ENCODE assay signal across 7 mouse cellular contexts in genomic region chr2:31454280-31454679, GRCm38 (mm10). TPM values are rescaled to one million over a fixed set of nuclear protein-coding genes. Genes with fewer than 3 reads are reported as not detected.
DNase-seq lines count a peak whose midpoint lies in the region; ATAC-seq lines count a peak whose summit lies in the region.

No protein-coding gene starts in this region.

- H3K9ac ChIP-seq in heart, embryonic 12.5 days = peak overlapping the region; percentile 30; the same call in 1 of the 2 replicates
- no peak overlapping the region for H3K9ac ChIP-seq in liver, embryonic 15.5 days

- no peaks in the 10 kb centered on the region for H3K36me3 ChIP-seq in heart, embryonic 12.5 days
- H3K36me3 ChIP-seq in liver, embryonic 15.5 days (replicated peaks) = no peaks in the 10 kb centered on the region

- no peak overlapping the region for H3K4me3 ChIP-seq in heart, embryonic 12.5 days
- no peak overlapping the region for H3K4me3 ChIP-seq in liver, embryonic 15.5 days (replicated peaks)

- H3K4me1 ChIP-seq in heart, embryonic 12.5 days (replicated peaks) = peaks cover 60% of the 10 kb centered on the region
- peaks cover 49% of the 10 kb centered on the region for H3K4me1 ChIP-seq in liver, embryonic 15.5 days (replicated peaks)

- no peaks in the 10 kb centered on the region for H3K9me3 ChIP-seq in heart, embryonic 12.5 days (replicated peaks)
- H3K9me3 ChIP-seq in liver, embryonic 15.5 days (replicated peaks) = no peaks in the 10 kb centered on the region

- intact Hi-C loops in left cerebral cortex, postnatal 4 days (cut with DNase I) = no loop called here

- peak overlapping the region; percentile 63; the same call in 1 of the 2 replicates for H3K27ac ChIP-seq in heart, embryonic 12.5 days (ENCODE audit: poor library complexity, severe bottlenecking)
- H3K27ac ChIP-seq in liver, embryonic 15.5 days (replicated peaks) = peak overlapping the region; percentile 53; the same call in 1 of the 2 replicates

- 39% methylated on average over 8 of the region's 8 CpGs for WGBS in heart, embryonic 12.5 days
- 49% methylated on average over 8 of the region's 8 CpGs for WGBS in liver, embryonic 15.5 days (ENCODE audit: insufficient replicate concordance)

- 0 out of 2 replicates have a peak, but pooled peaks have one; percentile 33 for ATAC-seq in heart, embryonic 12.5 days (ENCODE audit: insufficient number of reproducible peaks, low FRiP score)
- no peak for ATAC-seq in liver, embryonic 15.5 days (ENCODE audit: insufficient read depth)

- H3K4me2 ChIP-seq in heart, embryonic 12.5 days = no peak overlapping the region
- H3K4me2 ChIP-seq in liver, embryonic 15.5 days = no peak overlapping the region

- peak; percentile 75 for DNase-seq in left cerebral cortex, postnatal 4 days
- no peak for DNase-seq in left cerebral cortex, adult 9 months (ENCODE audit: low spot score in 2 of 2)
- peak; percentile 79 for DNase-seq in ZHBTc4 (ENCODE audit: low read depth, low spot score)
- DNase-seq in thymus, postnatal 14 days = no peak
- no peak for DNase-seq in thymus, postnatal 10 days (ENCODE audit: low spot score in 2 of 2)

- H3K27me3 ChIP-seq in heart, embryonic 12.5 days (replicated peaks) = peaks cover 32% of the 10 kb centered on the region
- peaks cover 7% of the 10 kb centered on the region for H3K27me3 ChIP-seq in liver, embryonic 15.5 days

RNA-seq across cellular contexts. Expression of gene Ass1, which starts 15.7 kb away (rescaled TPM):
- total RNA-seq in left cerebral cortex, postnatal 4 days (2021) = 10 to 100 TPM; 14.7 to 18.2 TPM
- 11.8 and 12.4 TPM in 2 replicates for polyA plus RNA-seq in heart, embryonic 12.5 days (2016; fragmentation: Nextera tagmentation; extraction: Ambion mirVana)
- 232 and 321 TPM in 2 replicates for polyA plus RNA-seq in liver, embryonic 15.5 days (2015; fragmentation: Nextera tagmentation; extraction: Ambion mirVana)

Comparison
In these comparisons a context has a peak if more than half of its experiments do, and no peak if none do; other contexts are left out.
1. DNase-seq: peak in left cerebral cortex, postnatal 4 days (single experiment) and ZHBTc4 (single experiment); none in left cerebral cortex, adult 9 months (0 of 2), thymus, postnatal 14 days (single experiment) and thymus, postnatal 10 days (0 of 2).
2. RNA of gene Ass1, which starts 15.7 kb away (polyA plus RNA-seq): 232 to 321 TPM in liver, embryonic 15.5 days; 11.8 to 12.4 TPM in heart, embryonic 12.5 days; every median in the first group is over 10 times any median in the second.